Mouse (Mus musculus): ENCODE measurements at regions not wholly inside any gene's neighbourhood (a gene's known extent, or its start where the extent isn't known, plus 50 kb on each side); places are given as distances from the start of the nearest gene placed in this dataset.

DNA sequence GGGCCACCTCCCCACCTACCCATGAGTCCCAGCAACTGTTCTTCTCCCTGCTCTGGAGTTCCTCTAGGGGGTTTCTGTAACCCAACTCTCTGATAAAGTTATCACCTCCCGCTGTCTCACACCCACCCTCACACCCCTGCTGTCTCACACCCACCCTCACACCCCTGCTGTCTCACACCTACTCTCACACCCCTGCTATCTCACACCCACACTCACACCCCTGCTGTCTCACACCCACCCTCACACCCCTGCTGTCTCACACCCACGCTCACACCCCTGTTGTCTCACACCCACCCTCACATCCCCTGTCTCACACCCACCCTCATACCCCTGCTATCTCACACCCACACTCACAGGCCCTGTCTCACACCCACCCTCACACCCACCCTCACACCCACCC, 67.4 kb upstream of the Atl2 start:
- no peak for ATAC-seq (ENCODE audit: insufficient read depth)
- Histone ChIP-seq H3K4me2 (ENCODE audit: low read depth) (no peak overlapping the region), H3K4me1 (replicated peaks; ENCODE audit: control insufficient read depth in 2 of 2, insufficient read depth in 2 of 2, low read length in 1 of 2) (peaks cover 0 to 10% of the 10 kb centered on the region in 2 experiments; a peak in 3 of 4 replicates), H3K4me3 (ENCODE audit: insufficient read depth in 1 of 2, low read depth in 2 of 2, low read length in 2 of 2) (no peak overlapping the region), H3K9ac (replicated peaks) (no peak overlapping the region), H3K9me3 (ENCODE audit: control insufficient read depth, low read length) (no peaks in the 10 kb centered on the region), H3K27me3 (ENCODE audit: control insufficient read depth, insufficient read depth, low read length) (no peaks in the 10 kb centered on the region; the same call in 1 of the 2 replicates), H3K27ac (no peak overlapping the region), H3K36me3 (replicated peaks; ENCODE audit: control insufficient read depth, insufficient read depth, low read depth) (no peaks in the 10 kb centered on the region)
- DNase-seq (ENCODE audit: low read depth in 3 of 3, low spot score in 3 of 3), result no peak
- TF ChIP-seq EP300 (IDR thresholded peaks at IDR 0.05; ENCODE audit: low read depth) (no peak), CTCF (IDR thresholded peaks at IDR 0.05; ENCODE audit: low read depth) (no peak)
- 16% methylated on average over 2 of the region's 2 CpGs for WGBS (ENCODE audit: insufficient replicate concordance)

DNA sequence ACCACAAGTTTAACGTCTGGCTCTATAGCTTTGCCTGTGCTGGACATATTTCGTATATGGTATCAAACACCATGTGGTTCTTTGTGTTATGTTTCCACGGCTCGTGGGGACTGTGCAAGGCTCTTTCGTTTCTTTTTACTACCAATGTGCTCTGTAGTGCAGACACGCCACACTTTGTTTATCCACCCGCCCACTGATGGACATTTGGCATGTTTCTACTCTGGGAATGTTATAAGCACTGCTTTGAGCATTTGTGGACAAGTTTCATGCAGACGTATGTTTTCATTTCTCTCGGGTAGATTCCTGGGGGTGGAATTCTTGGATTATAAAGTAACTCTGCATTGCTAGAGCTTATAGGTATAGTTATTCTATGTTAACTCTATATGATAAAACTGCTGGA, 65.5 kb upstream of the Atl2 start:
- 65% methylated on average over 9 of the region's 9 CpGs for WGBS (ENCODE audit: insufficient replicate concordance)

DNA sequence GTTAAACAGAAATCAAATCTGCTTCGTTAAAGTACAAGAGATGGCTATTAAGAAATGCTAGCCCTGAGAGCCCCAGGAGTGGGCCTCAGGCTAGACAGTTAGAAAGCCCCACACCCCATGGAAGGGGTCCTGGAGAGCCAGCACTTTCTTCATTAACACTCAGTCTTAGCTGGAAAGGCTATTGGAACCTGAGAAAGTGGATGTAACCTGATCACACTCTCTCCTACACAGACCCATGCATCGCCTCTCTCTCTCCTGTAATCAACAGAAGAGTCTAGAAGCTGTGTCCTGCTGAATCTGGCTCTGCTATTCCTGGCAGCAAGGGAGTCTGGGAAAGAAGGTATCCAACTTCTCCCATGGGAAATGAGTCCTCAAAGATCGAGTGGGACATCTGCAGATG, 64.8 kb upstream of the Atl2 start:
- no peak for ATAC-seq (ENCODE audit: insufficient read depth)
- Histone ChIP-seq H3K9ac (replicated peaks) (no peak overlapping the region), H3K9me3 (ENCODE audit: control insufficient read depth, low read length) (no peaks in the 10 kb centered on the region), H3K27ac (no peak overlapping the region), H3K4me1 (replicated peaks; ENCODE audit: control insufficient read depth in 2 of 2, insufficient read depth in 2 of 2, low read length in 1 of 2) (peaks cover 0 to 7% of the 10 kb centered on the region in 2 experiments; a peak in 3 of 4 replicates), H3K4me2 (ENCODE audit: low read depth) (no peak overlapping the region), H3K4me3 (ENCODE audit: insufficient read depth in 1 of 2, low read depth in 2 of 2, low read length in 2 of 2) (no peak overlapping the region), H3K36me3 (replicated peaks; ENCODE audit: control insufficient read depth, insufficient read depth, low read depth) (no peaks in the 10 kb centered on the region), H3K27me3 (ENCODE audit: control insufficient read depth, insufficient read depth, low read length) (no peaks in the 10 kb centered on the region; the same call in 1 of the 2 replicates)
- WGBS (ENCODE audit: insufficient replicate concordance), result 37% methylated on average over 3 of the region's 3 CpGs
- no peak for DNase-seq (ENCODE audit: low read depth in 3 of 3, low spot score in 3 of 3)
- TF ChIP-seq EP300 (IDR thresholded peaks at IDR 0.05; ENCODE audit: low read depth) (no peak), CTCF (IDR thresholded peaks at IDR 0.05; ENCODE audit: low read depth) (no peak)

More for the DNA sequence above, 65.5 kb upstream of the Atl2 start:
- DNase-seq (ENCODE audit: low read depth in 3 of 3, low spot score in 3 of 3), result no peak
- no peak for ATAC-seq (ENCODE audit: insufficient read depth)
- Histone ChIP-seq H3K9ac (replicated peaks) (no peak overlapping the region), H3K27ac (no peak overlapping the region), H3K36me3 (replicated peaks; ENCODE audit: control insufficient read depth, insufficient read depth, low read depth) (no peaks in the 10 kb centered on the region), H3K9me3 (ENCODE audit: control insufficient read depth, low read length) (no peaks in the 10 kb centered on the region), H3K27me3 (ENCODE audit: control insufficient read depth, insufficient read depth, low read length) (no peaks in the 10 kb centered on the region; the same call in 1 of the 2 replicates), H3K4me3 (ENCODE audit: insufficient read depth in 1 of 2, low read depth in 2 of 2, low read length in 2 of 2) (no peak overlapping the region), H3K4me1 (replicated peaks; ENCODE audit: control insufficient read depth in 2 of 2, insufficient read depth in 2 of 2, low read length in 1 of 2) (peaks cover 0 to 7% of the 10 kb centered on the region in 2 experiments; a peak in 3 of 4 replicates), H3K4me2 (ENCODE audit: low read depth) (no peak overlapping the region)
- no peak for TF ChIP-seq CTCF (IDR thresholded peaks at IDR 0.05; ENCODE audit: low read depth)
- no peak for TF ChIP-seq EP300 (IDR thresholded peaks at IDR 0.05; ENCODE audit: low read depth)

DNA sequence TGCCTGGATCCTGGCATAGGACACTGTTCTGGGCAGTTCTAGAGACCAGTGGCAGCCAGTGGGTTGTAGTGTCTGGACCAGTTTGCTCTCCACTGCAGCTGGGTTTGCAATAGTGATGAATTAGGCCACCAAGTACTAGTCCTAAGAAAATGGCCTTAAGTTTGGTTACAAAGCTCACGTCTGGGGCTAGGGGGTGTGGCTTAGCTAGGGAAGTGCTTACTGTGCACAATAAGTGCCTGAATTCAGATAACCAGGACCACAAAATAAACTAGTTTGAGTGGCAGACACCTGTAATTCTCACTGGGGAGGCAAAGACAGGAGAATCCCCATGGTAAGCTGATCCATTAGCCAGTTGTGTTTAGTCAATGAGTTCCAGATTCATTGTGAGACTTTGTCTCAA, 59.3 kb upstream of the Atl2 start:
- Histone ChIP-seq H3K9ac (replicated peaks) (no peak overlapping the region), H3K4me1 (replicated peaks; ENCODE audit: control insufficient read depth in 2 of 2, insufficient read depth in 2 of 2, low read length in 1 of 2) (peaks cover 0 to 7% of the 10 kb centered on the region in 2 experiments; a peak in 3 of 4 replicates), H3K27me3 (ENCODE audit: control insufficient read depth, insufficient read depth, low read length) (no peaks in the 10 kb centered on the region), H3K9me3 (ENCODE audit: control insufficient read depth, low read length) (no peaks in the 10 kb centered on the region), H3K4me2 (ENCODE audit: low read depth) (no peak overlapping the region), H3K27ac (no peak overlapping the region), H3K36me3 (replicated peaks; ENCODE audit: control insufficient read depth, insufficient read depth, low read depth) (no peaks in the 10 kb centered on the region), H3K4me3 (ENCODE audit: insufficient read depth in 1 of 2, low read depth in 2 of 2, low read length in 2 of 2) (no peak overlapping the region)
- WGBS (ENCODE audit: insufficient replicate concordance), result 3% methylated on average over 1 of the region's 1 CpGs
- TF ChIP-seq EP300 (IDR thresholded peaks at IDR 0.05; ENCODE audit: low read depth) (no peak), CTCF (IDR thresholded peaks at IDR 0.05; ENCODE audit: low read depth) (no peak)
- ATAC-seq (ENCODE audit: insufficient read depth), result no peak
- DNase-seq (ENCODE audit: low read depth in 3 of 3, low spot score in 3 of 3), result no peak

DNA sequence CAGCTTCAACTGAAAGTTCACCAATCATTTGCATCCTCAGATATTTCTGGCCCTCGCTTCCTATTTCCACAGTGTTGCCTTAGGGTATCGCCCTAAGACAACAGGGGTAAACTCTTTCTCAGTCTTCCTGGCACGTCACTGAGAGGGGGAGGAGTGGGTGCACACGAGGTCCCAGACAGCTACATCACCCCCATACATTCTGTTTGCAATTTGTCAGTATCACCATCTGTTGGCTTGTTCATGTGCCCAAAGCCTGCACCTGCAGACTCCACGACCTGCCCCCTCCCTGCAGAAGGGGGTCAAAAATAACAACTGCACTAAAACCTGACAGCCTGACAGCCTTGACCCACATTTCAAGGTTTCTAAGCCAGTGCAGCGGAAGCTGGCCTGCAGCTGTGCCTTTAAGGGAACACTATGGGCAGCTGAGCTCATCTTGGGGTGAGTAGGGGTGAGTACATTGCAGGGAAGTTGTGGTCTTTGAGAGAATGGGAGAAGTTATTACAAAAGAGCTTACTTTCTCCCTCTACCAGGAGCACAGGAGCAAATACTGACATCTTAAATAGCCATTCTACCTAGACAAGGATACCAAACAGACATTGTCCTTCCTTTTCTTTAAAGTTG, 58.8 kb upstream of the Atl2 start:
- Histone ChIP-seq H3K27ac (no peak overlapping the region), H3K4me2 (ENCODE audit: low read depth) (no peak overlapping the region), H3K36me3 (replicated peaks; ENCODE audit: control insufficient read depth, insufficient read depth, low read depth) (no peaks in the 10 kb centered on the region), H3K9ac (replicated peaks) (no peak overlapping the region), H3K4me3 (ENCODE audit: insufficient read depth in 1 of 2, low read depth in 2 of 2, low read length in 2 of 2) (no peak overlapping the region), H3K27me3 (ENCODE audit: control insufficient read depth, insufficient read depth, low read length) (no peaks in the 10 kb centered on the region), H3K4me1 (replicated peaks; ENCODE audit: control insufficient read depth in 2 of 2, insufficient read depth in 2 of 2, low read length in 1 of 2) (peaks cover 0 to 9% of the 10 kb centered on the region in 2 experiments; a peak in 3 of 4 replicates), H3K9me3 (ENCODE audit: control insufficient read depth, low read length) (no peaks in the 10 kb centered on the region)
- 43% methylated on average over 6 of the region's 6 CpGs for WGBS (ENCODE audit: insufficient replicate concordance)
- no peak for ATAC-seq (ENCODE audit: insufficient read depth)
- TF ChIP-seq EP300 (IDR thresholded peaks at IDR 0.05; ENCODE audit: low read depth) (no peak), CTCF (IDR thresholded peaks at IDR 0.05; ENCODE audit: low read depth) (no peak)
- DNase-seq (ENCODE audit: low read depth in 3 of 3, low spot score in 3 of 3), result no peak
